Mouse (Mus musculus) brain, embryonic 14.5 days (tissue): ENCODE data around the gene D17Wsu92e.

Source experiments
- CTCF ChIP-seq: fragments of 200-500 bp; IDR thresholded peaks from 2 replicates; pipeline ENCODE4 v1.5.1; 2012; ENCODE audit warnings: inconsistent platforms, mild to moderate bottlenecking, moderate library complexity, borderline replicate concordance; ENCODE audit not compliant: insufficient read depth, insufficient read length; ENCODE audit errors: extremely low read depth
- POLR2A ChIP-seq: fragments of 200-500 bp; IDR thresholded peaks from 2 replicates; pipeline ENCODE4 v1.6.1; 2012; ENCODE audit warnings: mild to moderate bottlenecking, inconsistent platforms, borderline replicate concordance; ENCODE audit not compliant: poor library complexity, insufficient read depth, insufficient read length, severe bottlenecking; ENCODE audit errors: extremely low read depth

- no peak for TF ChIP-seq CTCF
- TF ChIP-seq POLR2A, result no peak
Observed at GRCm38 (mm10) chr17:27866737-27867136, 46.3 kb upstream of the D17Wsu92e start.
